Mouse (Mus musculus) adrenal gland (tissue): Measurements from ENCODE around the gene Ptgfr.

Source experiments
- intact Hi-C: fragments of 180-260 bp; cut with DNase I; formaldehyde crosslinking; loops from one replicate; pipeline ENCODE4 v1.15.1; 2025

The Ptgfr gene

GRCm38 (mm10) chr3:151748514-151748913, 88.9 kb downstream of the Ptgfr start:
- intact Hi-C loops: no loop called here
